Mouse (Mus musculus): Measurements from ENCODE around the gene Ddx3x. TPM values are rescaled to one million over a fixed set of nuclear protein-coding genes. Genes with fewer than 3 reads are reported as not detected.
A peak's percentile ranks its signal among the peaks of the same experiment; 100 is the strongest.
"Not testable (repeated sequence)": the region's sequence is repeated elsewhere in the genome, so short reads cannot be mapped to it uniquely, and the experiment has no call there.

The Ddx3x gene
- total RNA-seq (2017), result 498 and 529 TPM in 2 replicates

GRCm38 (mm10) chrX:13280409-13281328 lies at the start of gene Ddx3x:
Ddx3x (plus strand) TSS chrX:13280970.
- ATAC-seq (ENCODE audit: extremely low read depth, insufficient number of reproducible peaks, low FRiP score, poor library complexity, severe bottlenecking), result peak; percentile 87

- ATAC-seq (ENCODE audit: extremely low read depth, insufficient number of reproducible peaks, low FRiP score, poor library complexity, severe bottlenecking), result no peak
These were observed 49.5 kb upstream of the Ddx3x start for GRCm38 (mm10) chrX:13231243-13231642.

GRCm38 (mm10) chrX:13232834-13233233 lies 47.9 kb upstream of the Ddx3x start:
- not testable (repeated sequence) for ATAC-seq (ENCODE audit: extremely low read depth, insufficient number of reproducible peaks, low FRiP score, poor library complexity, severe bottlenecking)

- no peak for ATAC-seq (ENCODE audit: extremely low read depth, insufficient number of reproducible peaks, low FRiP score, poor library complexity, severe bottlenecking)
These were observed 47.1 kb upstream of the Ddx3x start for GRCm38 (mm10) chrX:13233631-13234030.

- ATAC-seq (ENCODE audit: extremely low read depth, insufficient number of reproducible peaks, low FRiP score, poor library complexity, severe bottlenecking), result no peak
These were observed 46.1 kb upstream of the Ddx3x start for GRCm38 (mm10) chrX:13234709-13235108.

GRCm38 (mm10) chrX:13236100-13236568 lies 44.6 kb upstream of the Ddx3x start:
- no peak for ATAC-seq (ENCODE audit: extremely low read depth, insufficient number of reproducible peaks, low FRiP score, poor library complexity, severe bottlenecking)

GRCm38 (mm10) chrX:13239455-13239854 lies 41.3 kb upstream of the Ddx3x start:
- no peak for ATAC-seq (ENCODE audit: extremely low read depth, insufficient number of reproducible peaks, low FRiP score, poor library complexity, severe bottlenecking)

- ATAC-seq (ENCODE audit: extremely low read depth, insufficient number of reproducible peaks, low FRiP score, poor library complexity, severe bottlenecking), result no peak
These were observed 39.9 kb upstream of the Ddx3x start for GRCm38 (mm10) chrX:13240646-13241425.

GRCm38 (mm10) chrX:13241426-13242319 lies 39.1 kb upstream of the Ddx3x start:
- no peak for ATAC-seq (ENCODE audit: extremely low read depth, insufficient number of reproducible peaks, low FRiP score, poor library complexity, severe bottlenecking)

- peak; percentile 56; the same call in 1 of the 2 replicates for ATAC-seq (ENCODE audit: extremely low read depth, insufficient number of reproducible peaks, low FRiP score, poor library complexity, severe bottlenecking)
These were observed 38.3 kb upstream of the Ddx3x start for GRCm38 (mm10) chrX:13242320-13243096.

GRCm38 (mm10) chrX:13243133-13244123 lies 37.3 kb upstream of the Ddx3x start:
- ATAC-seq (ENCODE audit: extremely low read depth, insufficient number of reproducible peaks, low FRiP score, poor library complexity, severe bottlenecking), result 0 out of 2 replicates have a peak, but pooled peaks have one; percentile 23

- no peak for ATAC-seq (ENCODE audit: extremely low read depth, insufficient number of reproducible peaks, low FRiP score, poor library complexity, severe bottlenecking)
These were observed 36.2 kb upstream of the Ddx3x start for GRCm38 (mm10) chrX:13244588-13244987.

- no peak for ATAC-seq (ENCODE audit: extremely low read depth, insufficient number of reproducible peaks, low FRiP score, poor library complexity, severe bottlenecking)
These were observed 35.7 kb upstream of the Ddx3x start for GRCm38 (mm10) chrX:13245027-13245426.

GRCm38 (mm10) chrX:13251683-13252082 lies 29.1 kb upstream of the Ddx3x start:
- no peak for ATAC-seq (ENCODE audit: extremely low read depth, insufficient number of reproducible peaks, low FRiP score, poor library complexity, severe bottlenecking)

GRCm38 (mm10) chrX:13254273-13254672 lies 26.5 kb upstream of the Ddx3x start:
- ATAC-seq (ENCODE audit: extremely low read depth, insufficient number of reproducible peaks, low FRiP score, poor library complexity, severe bottlenecking), result no peak

- ATAC-seq (ENCODE audit: extremely low read depth, insufficient number of reproducible peaks, low FRiP score, poor library complexity, severe bottlenecking), result no peak
These were observed 17.4 kb upstream of the Ddx3x start for GRCm38 (mm10) chrX:13263356-13263755.

All from neutrophil, adult 5-6 weeks (primary cell).